Mouse (Mus musculus) forebrain, embryonic 11.5 days (tissue): ENCODE results near the gene Smox. TPM values are rescaled to one million over a fixed set of nuclear protein-coding genes. Genes with fewer than 3 reads are reported as not detected.
A peak's percentile ranks its signal among the peaks of the same experiment; 100 is the strongest.

Experiments
- ATAC-seq: fragments of 200-750 bp; cut with Nextera tagmentation; replicated peaks from 2 replicates; pipeline ENCODE4 v1.8.0; 2017; ENCODE audit warnings: moderate TSS enrichment; ENCODE audit not compliant: low FRiP score
- DNase-seq: peaks from one replicate; pipeline ENCODE4 v3.0.0-alpha.2; 2017; ENCODE audit warnings: low spot score
- H3K27ac ChIP-seq: fragments of 300-500 bp; sonication (generic); 2 replicates; pipeline ENCODE4 v1.5.1; 2014; ENCODE audit warnings: low read depth, low read length
- H3K27me3 ChIP-seq: fragments of 300-500 bp; sonication (generic); 2 replicates; pipeline ENCODE4 v1.6.1; 2014; ENCODE audit warnings: mild to moderate bottlenecking, low read length, mixed read lengths; ENCODE audit not compliant: control insufficient read depth, insufficient read depth
- H3K36me3 ChIP-seq: fragments of 300-500 bp; sonication (generic); 2 replicates; pipeline ENCODE4 v1.6.1; 2014; ENCODE audit warnings: mild to moderate bottlenecking, low read length, moderate library complexity, mixed read lengths; ENCODE audit not compliant: control insufficient read depth, insufficient read depth
- H3K4me1 ChIP-seq: fragments of 300-500 bp; sonication (generic); replicated peaks from 2 replicates; pipeline ENCODE4 v1.6.1; 2014; ENCODE audit warnings: low read length, mixed read lengths; ENCODE audit not compliant: control insufficient read depth, insufficient read depth
- H3K4me2 ChIP-seq: fragments of 300-500 bp; sonication (generic); 2 replicates; pipeline ENCODE4 v1.6.1; 2014; ENCODE audit warnings: low read depth, mild to moderate bottlenecking, low read length, moderate library complexity, mixed read lengths; ENCODE audit not compliant: severe bottlenecking
- H3K4me3 ChIP-seq: fragments of 300-500 bp; sonication (generic); 2 replicates; pipeline ENCODE4 v1.5.1; 2014; ENCODE audit warnings: low read depth, low read length
- H3K9ac ChIP-seq: fragments of 300-500 bp; sonication (generic); 2 replicates; pipeline ENCODE4 v1.6.1; 2014; ENCODE audit warnings: low read length
- H3K9me3 ChIP-seq: fragments of 300-500 bp; sonication (generic); 2 replicates; pipeline ENCODE4 v1.6.1; 2016; ENCODE audit warnings: low read length, mixed read lengths; ENCODE audit not compliant: control insufficient read depth
- WGBS: fragments of 180-500 bp; shearing (Covaris S2); extraction: QIAGEN DNeasy Blood & Tissue Kit; methylation state at CpG from one replicate; pipeline ENCODE4 v1.1.7; 2014; 5-methylcytosine and 5-hydroxymethylcytosine counted together
- polyA plus RNA-seq: library from polyadenylated mRNA; unstranded; fragments of >200 nt; fragmentation: Nextera tagmentation; extraction: Ambion mirVana; gene quantifications from 2 replicates; pipeline ENCODE4 v1.2.1, GENCODE M21; 2014

The Smox gene
- polyA plus RNA-seq, 1 experiment from 2014 or later, result 33.2 TPM

GRCm38 (mm10) chr2:131545386-131546307, 54.4 kb downstream of the Smox start:
- peak overlapping the region; percentile 40 for H3K4me3 ChIP-seq
- WGBS, result 4% methylated on average over 45 of the region's 45 CpGs
- DNase-seq, result peak; percentile 83
- peak; percentile 57 for ATAC-seq
- H3K27me3 ChIP-seq, result peaks cover 30% of the 10 kb centered on the region
- H3K9me3 ChIP-seq, result no peaks in the 10 kb centered on the region
- no peak overlapping the region for H3K27ac ChIP-seq
- H3K4me2 ChIP-seq, result peak overlapping the region; percentile 74
- H3K9ac ChIP-seq, result peak overlapping the region; percentile 41; the same call in 1 of the 2 replicates
- 0 out of 2 replicates have a peak, but pooled peaks cover 5% of the 10 kb centered on the region for H3K4me1 ChIP-seq
- no peaks in the 10 kb centered on the region for H3K36me3 ChIP-seq

GRCm38 (mm10) chr2:131546308-131546700, 55.0 kb downstream of the Smox start:
- Histone ChIP-seq H3K4me1 (0 out of 2 replicates have a peak, but pooled peaks cover 5% of the 10 kb centered on the region), H3K9me3 (no peaks in the 10 kb centered on the region), H3K9ac (peak overlapping the region; percentile 41; the same call in 1 of the 2 replicates), H3K27ac (no peak overlapping the region), H3K36me3 (no peaks in the 10 kb centered on the region), H3K27me3 (peaks cover 30% of the 10 kb centered on the region), H3K4me2 (peak overlapping the region; percentile 74), H3K4me3 (peak overlapping the region; percentile 40)
- under 1% methylated on average over 26 of the region's 27 CpGs for WGBS
- DNase-seq (no peak), ATAC-seq (no peak)

GRCm38 (mm10) chr2:131546745-131547408, 55.6 kb downstream of the Smox start:
- no peak overlapping the region for H3K4me2 ChIP-seq
- H3K9ac ChIP-seq, result no peak overlapping the region
- H3K27ac ChIP-seq, result no peak overlapping the region
- peaks cover 30% of the 10 kb centered on the region for H3K27me3 ChIP-seq
- H3K36me3 ChIP-seq, result no peaks in the 10 kb centered on the region
- no peak overlapping the region for H3K4me3 ChIP-seq
- ATAC-seq (no peak), DNase-seq (no peak)
- H3K4me1 ChIP-seq, result 0 out of 2 replicates have a peak, but pooled peaks cover 5% of the 10 kb centered on the region
- WGBS, result 13% methylated on average over 19 of the region's 19 CpGs
- no peaks in the 10 kb centered on the region for H3K9me3 ChIP-seq

- H3K27me3 ChIP-seq, result peaks cover 30% of the 10 kb centered on the region
- H3K4me3 ChIP-seq, result no peak overlapping the region
- no peak for DNase-seq
- no peak overlapping the region for H3K27ac ChIP-seq
- H3K9me3 ChIP-seq, result no peaks in the 10 kb centered on the region
- no peak overlapping the region for H3K9ac ChIP-seq
- ATAC-seq, result no peak
- H3K4me1 ChIP-seq, result 0 out of 2 replicates have a peak, but pooled peaks cover 5% of the 10 kb centered on the region
- H3K4me2 ChIP-seq, result no peak overlapping the region
- no peaks in the 10 kb centered on the region for H3K36me3 ChIP-seq
- WGBS, result 78% methylated on average over 2 of the region's 2 CpGs
These were observed 57.0 kb downstream of the Smox start for GRCm38 (mm10) chr2:131548330-131548729.

- WGBS, result 86% methylated on average over 5 of the region's 5 CpGs
- Histone ChIP-seq H3K27ac (no peak overlapping the region), H3K27me3 (peaks cover 30% of the 10 kb centered on the region), H3K4me3 (no peak overlapping the region), H3K36me3 (no peaks in the 10 kb centered on the region), H3K9ac (no peak overlapping the region), H3K4me2 (no peak overlapping the region), H3K9me3 (no peaks in the 10 kb centered on the region), H3K4me1 (0 out of 2 replicates have a peak, but pooled peaks cover 5% of the 10 kb centered on the region)
- ATAC-seq (no peak), DNase-seq (no peak)
These were observed 57.8 kb downstream of the Smox start for GRCm38 (mm10) chr2:131549090-131549489.

GRCm38 (mm10) chr2:131550474-131550873, 59.2 kb downstream of the Smox start:
- H3K4me2 ChIP-seq, result no peak overlapping the region
- 0 out of 2 replicates have a peak, but pooled peaks cover 5% of the 10 kb centered on the region for H3K4me1 ChIP-seq
- no peak for DNase-seq
- no peak for ATAC-seq
- no peaks in the 10 kb centered on the region for H3K9me3 ChIP-seq
- H3K9ac ChIP-seq, result no peak overlapping the region
- no peak overlapping the region for H3K4me3 ChIP-seq
- 66% methylated on average over 2 of the region's 2 CpGs for WGBS
- H3K27ac ChIP-seq, result no peak overlapping the region
- peaks cover 28% of the 10 kb centered on the region for H3K27me3 ChIP-seq
- H3K36me3 ChIP-seq, result no peaks in the 10 kb centered on the region

GRCm38 (mm10) chr2:131550906-131551305, 59.6 kb downstream of the Smox start:
- 0 out of 2 replicates have a peak, but pooled peaks cover 3% of the 10 kb centered on the region for H3K4me1 ChIP-seq
- H3K9me3 ChIP-seq, result no peaks in the 10 kb centered on the region
- H3K9ac ChIP-seq, result no peak overlapping the region
- WGBS, result 66% methylated on average over 2 of the region's 2 CpGs
- DNase-seq (no peak), ATAC-seq (no peak)
- no peaks in the 10 kb centered on the region for H3K36me3 ChIP-seq
- peaks cover 25% of the 10 kb centered on the region for H3K27me3 ChIP-seq
- H3K4me2 ChIP-seq, result no peak overlapping the region
- H3K27ac ChIP-seq, result no peak overlapping the region
- no peak overlapping the region for H3K4me3 ChIP-seq

GRCm38 (mm10) chr2:131551701-131552620, 60.7 kb downstream of the Smox start:
- no peaks in the 10 kb centered on the region for H3K36me3 ChIP-seq
- no peak overlapping the region for H3K4me3 ChIP-seq
- no peaks in the 10 kb centered on the region for H3K9me3 ChIP-seq
- H3K27ac ChIP-seq, result no peak overlapping the region
- no peak overlapping the region for H3K9ac ChIP-seq
- H3K27me3 ChIP-seq, result peaks cover 15% of the 10 kb centered on the region
- DNase-seq (no peak), ATAC-seq (no peak)
- no peaks in the 10 kb centered on the region for H3K4me1 ChIP-seq
- WGBS, result 74% methylated on average over 7 of the region's 7 CpGs
- H3K4me2 ChIP-seq, result no peak overlapping the region
